Mouse (Mus musculus) limb, embryonic 13.5 days (tissue): ENCODE data around the gene Kif4. TPM values are rescaled to one million over a fixed set of nuclear protein-coding genes. Genes with fewer than 3 reads are reported as not detected.
A peak's percentile ranks its signal among the peaks of the same experiment; 100 is the strongest.

Source experiments
- ATAC-seq: fragments of 200-750 bp; cut with Nextera tagmentation; 2 replicates; pipeline ENCODE4 v1.8.0; 2017; ENCODE audit warnings: low read depth, moderate number of reproducible peaks, moderate TSS enrichment; ENCODE audit not compliant: low FRiP score
- H3K27ac ChIP-seq: fragments of 300-500 bp; sonication (generic); 2 replicates; pipeline ENCODE4 v1.5.1; 2015; ENCODE audit warnings: inconsistent platforms, mild to moderate bottlenecking, moderate library complexity
- H3K27me3 ChIP-seq: fragments of 300-500 bp; sonication (generic); 2 replicates; pipeline ENCODE4 v1.6.1; 2015; ENCODE audit warnings: mild to moderate bottlenecking, inconsistent platforms
- H3K36me3 ChIP-seq: fragments of 300-500 bp; sonication (generic); 2 replicates; pipeline ENCODE4 v1.6.1; 2015; ENCODE audit warnings: inconsistent platforms, mild to moderate bottlenecking, moderate library complexity
- H3K4me1 ChIP-seq: fragments of 300-500 bp; sonication (generic); 2 replicates; pipeline ENCODE4 v1.6.1; 2015; ENCODE audit warnings: inconsistent platforms
- H3K4me2 ChIP-seq: fragments of 300-500 bp; sonication (generic); replicated peaks from 2 replicates; pipeline ENCODE4 v1.6.1; 2015; ENCODE audit warnings: inconsistent platforms, mild to moderate bottlenecking, moderate library complexity
- H3K4me3 ChIP-seq: fragments of 300-500 bp; sonication (generic); 2 replicates; pipeline ENCODE4 v1.5.1; 2015; ENCODE audit warnings: moderate library complexity, mild to moderate bottlenecking, inconsistent platforms
- H3K9ac ChIP-seq: fragments of 300-500 bp; sonication (generic); 2 replicates; pipeline ENCODE4 v1.6.1; 2015; ENCODE audit warnings: mild to moderate bottlenecking, inconsistent platforms
- H3K9me3 ChIP-seq: fragments of 300-500 bp; sonication (generic); 2 replicates; pipeline ENCODE4 v1.6.1; 2016; ENCODE audit warnings: inconsistent platforms
- WGBS: fragments of 180-500 bp; shearing (Covaris S2); methylation state at CpG from one replicate; pipeline ENCODE4 v1.1.7; 2015; 5-methylcytosine and 5-hydroxymethylcytosine counted together
- polyA plus RNA-seq: library from polyadenylated mRNA; unstranded; fragments of >200 nt; fragmentation: Nextera tagmentation; extraction: Ambion mirVana; gene quantifications from 2 replicates; pipeline ENCODE4 v1.2.1, GENCODE M21; 2015

The Kif4 gene
- 29.4 and 30.7 TPM in 2 replicates for polyA plus RNA-seq

DNA sequence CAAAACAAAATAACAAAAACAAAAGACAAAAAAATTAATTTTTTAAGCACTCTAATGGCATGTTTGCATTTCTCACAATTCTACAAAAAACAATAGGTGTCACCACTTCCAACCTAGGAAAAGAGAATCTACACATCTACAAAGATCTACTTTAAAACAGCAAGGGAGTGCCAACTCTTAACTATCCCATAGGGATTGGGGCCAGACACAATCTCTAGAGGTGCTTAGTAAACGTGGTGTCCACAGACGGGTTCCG lies at the start of gene Kif4:
TSS of gene Kif4 (plus strand) at position 192 of the 256 bp plus-strand sequence.
- H3K4me1 ChIP-seq: no peaks in the 10 kb centered on the region; the same call in 1 of the 2 replicates
- WGBS: 15% methylated on average over 3 of the region's 3 CpGs
- H3K4me2 ChIP-seq: peak within 1 kb of the TSS; percentile 77
- H3K4me3 ChIP-seq: peak within 1 kb of the TSS; percentile 61
- peaks cover 9% of the 10 kb centered on the region; the same call in 1 of the 2 replicates for H3K36me3 ChIP-seq
- peaks cover 8% of the 10 kb centered on the region for H3K27me3 ChIP-seq
- no peaks in the 10 kb centered on the region for H3K9me3 ChIP-seq
- peak within 1 kb of the TSS; percentile 69 for H3K9ac ChIP-seq
- peak within 1 kb of the TSS; percentile 74 for H3K27ac ChIP-seq
- ATAC-seq: no peak

DNA sequence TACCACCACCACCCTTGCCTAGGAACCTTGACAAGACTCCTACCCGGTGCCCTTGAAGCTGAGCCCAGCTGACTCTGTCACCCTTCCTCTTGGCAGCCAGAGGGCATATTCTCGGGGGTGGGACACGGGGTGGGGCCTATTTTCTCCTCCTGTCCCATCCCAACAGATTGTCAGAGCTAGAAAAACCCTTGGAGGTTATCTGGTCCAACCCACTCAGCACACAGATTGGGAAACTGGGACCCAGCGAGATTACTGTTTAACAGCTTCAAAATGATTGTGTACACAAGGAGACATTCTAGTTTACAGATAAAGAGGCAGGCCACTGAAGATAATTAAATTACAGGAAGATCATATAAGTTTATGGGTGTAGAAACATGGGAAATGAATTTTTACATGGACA lies 30.7 kb upstream of the Kif4 start, which contains the start of gene P2ry4:
TSS of gene P2ry4 (minus strand) at position 79 of the 400 bp plus-strand sequence.
- ATAC-seq: no peak
- Histone ChIP-seq H3K27ac (no peak within 1 kb of the TSS), H3K4me2 (no peak within 1 kb of the TSS), H3K4me1 (no peaks in the 10 kb centered on the region), H3K9ac (no peak within 1 kb of the TSS), H3K9me3 (no peaks in the 10 kb centered on the region), H3K4me3 (no peak within 1 kb of the TSS), H3K27me3 (peaks cover 34% of the 10 kb centered on the region), H3K36me3 (no peaks in the 10 kb centered on the region)
- WGBS: 70% methylated on average over 4 of the region's 4 CpGs

DNA sequence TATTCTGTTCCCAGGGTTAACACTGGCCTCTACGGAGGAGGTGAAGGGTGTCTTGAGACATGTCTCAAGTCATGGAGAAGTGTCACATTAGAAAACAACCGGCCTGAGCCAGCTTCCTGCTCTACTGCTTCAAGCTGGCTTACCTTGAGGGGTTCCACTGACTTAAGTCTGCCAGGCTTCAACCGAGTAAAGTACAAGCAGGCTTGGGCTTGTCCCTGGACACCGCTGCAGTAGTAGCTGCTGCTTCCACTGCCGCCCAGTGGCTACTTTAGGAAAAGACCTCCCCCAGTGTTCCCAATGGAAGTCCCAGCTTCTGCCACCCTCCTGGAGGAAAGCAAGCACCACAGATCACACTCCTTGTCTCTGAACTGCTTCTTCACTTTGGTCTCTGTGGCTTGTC lies 28.1 kb upstream of the Kif4 start:
- no peak overlapping the region for H3K4me3 ChIP-seq
- no peak overlapping the region for H3K9ac ChIP-seq
- H3K27ac ChIP-seq: no peak overlapping the region
- ATAC-seq: no peak
- H3K4me2 ChIP-seq: no peak overlapping the region
- no peaks in the 10 kb centered on the region for H3K4me1 ChIP-seq
- no peaks in the 10 kb centered on the region for H3K9me3 ChIP-seq
- no peaks in the 10 kb centered on the region for H3K36me3 ChIP-seq
- WGBS: 23% methylated on average over 5 of the region's 5 CpGs
- peaks cover 38% of the 10 kb centered on the region for H3K27me3 ChIP-seq

DNA sequence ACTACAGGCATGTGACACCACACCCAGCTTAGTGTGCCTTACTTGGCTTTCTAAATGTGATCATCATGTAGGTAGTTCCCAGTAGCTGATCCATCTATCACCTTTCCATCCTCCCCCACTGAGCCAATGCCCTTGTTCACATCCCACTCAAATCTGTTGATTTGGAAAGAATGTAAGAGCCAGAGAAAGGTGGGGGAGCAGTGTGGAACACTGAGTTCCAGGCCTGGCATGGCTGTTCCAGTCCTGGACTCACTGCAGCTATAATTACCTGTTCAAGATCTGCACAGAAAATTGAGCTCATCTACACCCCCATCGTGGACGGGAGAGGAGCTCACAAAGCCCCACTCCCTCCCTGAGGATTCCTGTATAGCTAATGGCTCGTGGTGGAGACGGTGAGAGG lies 25.8 kb upstream of the Kif4 start:
- no peak overlapping the region for H3K4me3 ChIP-seq
- H3K27me3 ChIP-seq: peaks cover 34% of the 10 kb centered on the region
- no peak overlapping the region for H3K4me2 ChIP-seq
- WGBS: 60% methylated on average over 4 of the region's 4 CpGs
- no peaks in the 10 kb centered on the region for H3K9me3 ChIP-seq
- H3K27ac ChIP-seq: no peak overlapping the region
- H3K4me1 ChIP-seq: no peaks in the 10 kb centered on the region
- no peak for ATAC-seq
- H3K36me3 ChIP-seq: no peaks in the 10 kb centered on the region
- no peak overlapping the region for H3K9ac ChIP-seq

DNA sequence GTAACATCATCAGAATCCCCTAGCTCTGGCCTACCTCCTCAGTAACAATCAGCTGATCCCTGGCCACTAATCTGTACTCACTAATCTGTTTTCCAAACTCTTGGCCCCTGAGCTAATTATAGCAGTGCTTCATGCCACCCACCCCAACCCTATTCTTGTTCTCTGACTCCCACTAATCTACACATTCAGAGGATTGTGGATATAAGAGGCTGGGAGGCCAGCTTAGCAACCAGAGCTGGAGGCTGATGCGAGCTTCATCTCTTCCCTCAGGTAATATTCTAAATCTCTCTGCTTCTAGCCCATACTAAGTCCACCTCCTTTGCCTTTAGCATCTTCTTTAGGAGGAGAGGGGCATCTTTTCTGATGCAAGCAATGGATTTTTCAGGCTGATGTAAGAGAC lies 20.2 kb upstream of the Kif4 start, which contains the start of gene Arr3:
TSS of gene Arr3 (plus strand) at position 184 of the 400 bp plus-strand sequence.
- Histone ChIP-seq H3K9ac (no peak within 1 kb of the TSS), H3K4me2 (no peak within 1 kb of the TSS), H3K9me3 (no peaks in the 10 kb centered on the region), H3K36me3 (no peaks in the 10 kb centered on the region), H3K4me3 (no peak within 1 kb of the TSS), H3K4me1 (no peaks in the 10 kb centered on the region), H3K27ac (no peak within 1 kb of the TSS), H3K27me3 (peaks cover 22% of the 10 kb centered on the region; the same call in 1 of the 2 replicates)
- ATAC-seq: no peak
- 100% methylated on average over 1 of the region's 1 CpGs for WGBS

DNA sequence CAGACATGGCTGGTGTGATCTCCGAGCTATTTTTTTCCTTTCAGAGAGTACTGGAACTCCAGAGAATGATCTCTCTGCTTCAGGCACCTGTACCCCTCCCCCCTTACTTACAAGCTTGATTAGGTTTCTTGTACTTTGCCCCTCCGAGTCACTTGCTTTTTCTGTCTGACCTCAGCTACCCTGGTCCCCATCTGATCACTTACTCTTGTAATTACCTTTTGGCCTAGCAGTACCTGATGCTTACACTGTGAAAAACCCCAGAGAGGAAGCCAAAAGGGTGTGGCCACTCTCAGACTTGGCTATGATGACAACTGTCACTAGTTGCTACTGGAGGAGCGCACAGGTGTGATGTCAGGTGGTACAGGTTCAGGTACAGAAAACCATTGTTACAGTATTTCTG lies 7.0 kb upstream of the Kif4 start:
- Histone ChIP-seq H3K4me1 (no peaks in the 10 kb centered on the region), H3K9ac (no peak overlapping the region), H3K36me3 (peaks cover 6% of the 10 kb centered on the region; the same call in 1 of the 2 replicates), H3K27me3 (peaks cover 15% of the 10 kb centered on the region; the same call in 1 of the 2 replicates), H3K9me3 (no peaks in the 10 kb centered on the region), H3K4me2 (no peak overlapping the region), H3K4me3 (no peak overlapping the region), H3K27ac (no peak overlapping the region)
- no peak for ATAC-seq
- 60% methylated on average over 3 of the region's 3 CpGs for WGBS

DNA sequence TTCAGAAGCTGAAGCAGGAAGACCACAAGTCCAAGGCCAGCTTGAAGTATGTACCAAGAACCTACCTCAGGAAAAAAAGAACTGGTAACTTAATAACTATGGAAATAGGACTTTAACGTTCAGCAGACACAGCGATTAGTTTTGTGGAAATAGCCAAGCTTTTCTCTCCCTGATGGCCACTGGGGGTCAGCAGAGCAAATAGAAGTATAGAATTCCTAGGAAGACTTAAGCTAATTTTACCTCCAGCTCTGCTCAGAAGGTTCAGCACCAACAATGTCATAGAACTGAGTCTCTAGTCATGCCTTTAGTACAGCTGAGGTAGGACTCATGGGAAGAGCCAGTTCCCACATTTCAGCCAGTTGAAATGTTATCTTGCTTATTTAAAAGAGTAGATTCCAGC lies 4.2 kb upstream of the Kif4 start:
- Histone ChIP-seq H3K27ac (no peak overlapping the region), H3K9me3 (no peaks in the 10 kb centered on the region), H3K4me1 (no peaks in the 10 kb centered on the region; the same call in 1 of the 2 replicates), H3K36me3 (peaks cover 9% of the 10 kb centered on the region; the same call in 1 of the 2 replicates), H3K4me2 (no peak overlapping the region), H3K4me3 (no peak overlapping the region), H3K27me3 (peaks cover 20% of the 10 kb centered on the region), H3K9ac (no peak overlapping the region)
- WGBS: 57% methylated on average over 2 of the region's 2 CpGs
- no peak for ATAC-seq

DNA sequence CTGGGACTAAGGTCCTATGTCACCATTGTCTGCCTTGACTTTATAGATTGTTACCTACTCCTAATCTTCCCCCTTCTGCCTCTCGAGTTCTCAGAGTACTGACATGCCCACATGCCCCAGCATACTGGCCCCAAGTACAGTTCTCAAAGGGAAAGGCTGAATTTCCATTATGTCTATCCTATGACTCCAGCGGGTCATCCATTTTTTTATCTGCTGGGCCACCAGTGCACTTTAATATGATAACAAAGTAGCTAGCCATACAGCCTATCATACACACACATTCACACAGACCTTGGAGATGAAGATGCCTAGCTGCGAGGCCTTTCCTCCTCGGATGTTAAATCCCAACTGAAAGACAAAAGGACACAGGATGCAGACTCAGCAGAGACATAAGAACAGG lies 1.3 kb upstream of the Kif4 start:
- Histone ChIP-seq H3K9me3 (no peaks in the 10 kb centered on the region), H3K27me3 (peaks cover 8% of the 10 kb centered on the region), H3K9ac (no peak overlapping the region), H3K4me2 (0 out of 2 replicates have a peak overlapping the region, but pooled peaks have one; percentile 61), H3K36me3 (peaks cover 9% of the 10 kb centered on the region; the same call in 1 of the 2 replicates), H3K27ac (no peak overlapping the region), H3K4me3 (no peak overlapping the region), H3K4me1 (no peaks in the 10 kb centered on the region; the same call in 1 of the 2 replicates)
- ATAC-seq: no peak
- WGBS: 91% methylated on average over 4 of the region's 4 CpGs

DNA sequence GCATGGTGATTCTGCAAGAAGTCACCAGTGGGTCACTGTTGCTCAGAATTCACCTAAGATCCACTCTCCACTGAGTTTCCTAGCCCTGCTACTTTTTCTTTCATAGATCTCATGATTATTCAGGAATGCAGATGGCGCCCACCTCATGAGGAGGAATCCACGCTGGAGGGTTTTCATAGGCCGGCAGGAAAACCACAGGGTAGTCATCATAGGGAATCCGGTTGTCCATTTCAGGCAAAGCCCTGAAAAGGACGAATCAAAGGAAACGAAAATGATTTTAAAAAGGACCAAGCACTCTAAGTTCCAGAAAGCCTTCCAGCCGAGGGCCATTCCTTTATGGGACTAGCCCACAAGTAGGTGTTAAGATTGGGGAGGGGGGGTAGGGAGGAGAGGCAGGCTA lies 391 bp upstream of the Kif4 start:
- peaks cover 9% of the 10 kb centered on the region; the same call in 1 of the 2 replicates for H3K36me3 ChIP-seq
- H3K4me3 ChIP-seq: peak overlapping the region; percentile 61
- H3K9ac ChIP-seq: peak overlapping the region; percentile 62
- peaks cover 8% of the 10 kb centered on the region for H3K27me3 ChIP-seq
- H3K4me1 ChIP-seq: no peaks in the 10 kb centered on the region; the same call in 1 of the 2 replicates
- no peak overlapping the region for H3K27ac ChIP-seq
- 25% methylated on average over 7 of the region's 7 CpGs for WGBS
- no peaks in the 10 kb centered on the region for H3K9me3 ChIP-seq
- H3K4me2 ChIP-seq: peak overlapping the region; percentile 61
- no peak for ATAC-seq

DNA sequence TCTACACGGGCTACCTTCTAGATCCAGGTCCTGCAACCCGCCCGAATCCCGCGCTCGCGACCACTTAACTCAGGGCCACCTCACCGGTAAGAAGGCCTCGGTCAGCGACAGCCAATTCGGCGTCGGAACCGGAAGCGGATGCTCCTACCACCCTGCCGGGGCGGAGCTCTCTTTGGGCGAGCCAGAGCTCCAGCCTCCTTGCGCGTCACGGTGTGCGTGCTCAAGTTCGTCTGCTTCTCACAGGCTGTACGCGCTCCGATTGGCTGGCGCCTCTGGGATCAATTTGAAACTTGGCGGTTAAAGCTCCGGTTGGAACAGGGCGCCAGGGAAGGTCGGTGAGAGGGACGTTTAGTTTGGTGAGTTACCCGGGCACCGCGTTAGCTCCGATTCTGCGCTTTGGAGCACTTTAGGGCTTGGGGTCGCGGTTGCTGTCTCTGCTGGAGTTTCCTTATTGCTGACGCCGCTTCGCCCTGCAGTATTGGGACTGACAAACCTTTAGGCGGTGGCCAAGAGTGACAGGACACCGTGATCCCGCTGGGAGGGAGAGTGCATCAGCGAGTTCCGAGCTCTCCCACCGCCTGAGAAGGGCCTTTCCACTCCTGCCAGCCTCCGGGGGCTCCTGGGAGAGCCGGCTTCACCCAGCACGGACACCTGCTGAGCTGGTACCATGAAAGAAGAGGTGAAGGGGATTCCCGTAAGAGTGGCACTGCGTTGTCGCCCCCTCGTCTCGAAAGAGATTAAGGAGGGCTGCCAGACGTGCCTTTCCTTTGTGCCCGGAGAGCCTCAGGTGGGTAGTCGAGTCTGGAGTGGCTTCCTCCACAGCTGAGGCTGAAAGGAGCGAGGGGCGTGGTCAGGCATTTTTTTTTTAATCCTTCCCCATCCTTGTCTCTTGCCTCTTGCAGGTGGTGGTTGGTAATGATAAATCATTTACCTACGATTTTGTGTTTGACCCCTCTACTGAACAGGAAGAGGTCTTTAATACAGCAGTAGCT lies 561 bp downstream of the Kif4 start, which contains the start of gene Pdzd11:
TSS of gene Pdzd11 (minus strand) at position 767 of the 992 bp plus-strand sequence.
- peak within 1 kb of the TSS; percentile 69 for H3K9ac ChIP-seq
- H3K27me3 ChIP-seq: peaks cover 8% of the 10 kb centered on the region
- H3K4me3 ChIP-seq: peak within 1 kb of the TSS; percentile 61
- no peaks in the 10 kb centered on the region for H3K9me3 ChIP-seq
- 17% methylated on average over 62 of the region's 62 CpGs for WGBS
- H3K36me3 ChIP-seq: peaks cover 9% of the 10 kb centered on the region; the same call in 1 of the 2 replicates
- H3K27ac ChIP-seq: peak within 1 kb of the TSS; percentile 74
- H3K4me2 ChIP-seq: peak within 1 kb of the TSS; percentile 77
- ATAC-seq: peak; percentile 100
- no peaks in the 10 kb centered on the region; the same call in 1 of the 2 replicates for H3K4me1 ChIP-seq

DNA sequence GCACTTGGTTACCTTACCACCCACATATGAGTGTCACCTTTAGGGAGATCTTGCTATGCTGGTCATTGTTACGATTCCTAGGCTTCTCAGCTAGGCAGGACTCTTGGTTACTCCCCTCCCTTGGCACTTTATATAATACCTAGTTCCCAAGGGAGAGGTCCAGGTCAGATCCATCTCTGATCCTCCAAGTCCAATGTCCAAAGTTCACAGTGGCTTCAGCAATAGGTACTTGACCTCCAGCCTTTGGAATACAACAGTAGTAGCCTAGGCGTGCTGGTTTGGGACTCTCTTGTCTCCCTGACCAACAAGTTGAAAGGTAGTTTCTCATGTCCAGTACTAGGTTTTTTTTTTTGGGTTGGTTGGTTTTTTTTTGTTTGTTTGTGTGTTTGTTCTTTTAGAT lies 3.5 kb downstream of the Kif4 start:
- 84% methylated on average over 2 of the region's 2 CpGs for WGBS
- H3K9ac ChIP-seq: no peak overlapping the region

DNA sequence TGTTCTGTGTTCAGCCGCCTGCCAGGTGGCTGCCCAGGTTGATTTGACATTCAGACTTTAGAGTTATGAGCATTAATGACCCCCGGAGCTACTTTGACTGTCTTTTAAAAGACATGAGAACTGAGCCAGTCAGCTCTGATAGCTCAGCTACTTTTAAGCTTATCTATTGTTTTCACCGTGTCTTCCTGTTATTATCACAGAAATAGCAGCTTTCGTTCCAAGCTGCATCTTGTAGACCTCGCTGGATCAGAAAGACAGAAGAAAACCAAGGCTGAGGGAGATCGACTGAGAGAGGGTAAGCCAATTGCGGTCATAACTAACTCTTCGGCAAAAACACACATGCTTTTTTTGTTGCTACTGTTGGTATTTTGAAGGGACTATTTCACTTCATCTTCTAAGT lies 12.9 kb downstream of the Kif4 start:
- Histone ChIP-seq H3K27me3 (no peaks in the 10 kb centered on the region), H3K9ac (no peak overlapping the region), H3K4me2 (no peak overlapping the region), H3K9me3 (no peaks in the 10 kb centered on the region), H3K27ac (no peak overlapping the region), H3K4me3 (no peak overlapping the region), H3K36me3 (peaks cover 9% of the 10 kb centered on the region), H3K4me1 (no peaks in the 10 kb centered on the region)
- no peak for ATAC-seq
- 95% methylated on average over 8 of the region's 8 CpGs for WGBS

More for the DNA sequence above, 3.5 kb downstream of the Kif4 start:
- Histone ChIP-seq H3K36me3 (no peaks in the 10 kb centered on the region; the same call in 1 of the 2 replicates), H3K4me1 (no peaks in the 10 kb centered on the region; the same call in 1 of the 2 replicates), H3K27me3 (peaks cover 8% of the 10 kb centered on the region), H3K4me2 (no peak overlapping the region), H3K9me3 (no peaks in the 10 kb centered on the region), H3K4me3 (no peak overlapping the region), H3K27ac (no peak overlapping the region)
- no peak for ATAC-seq
